Mouse (Mus musculus): ENCODE measurements at regions not wholly inside any gene's neighbourhood (a gene's known extent, or its start where the extent isn't known, plus 50 kb on each side); places are given as distances from the start of the nearest gene placed in this dataset.
A peak's percentile ranks its signal among the peaks of the same experiment; 100 is the strongest.

GRCm38 (mm10) chr9:52289069-52289468 lies 120.7 kb upstream of the Zc3h12c start:
- 65% methylated on average over 4 of the region's 4 CpGs for WGBS
- Histone ChIP-seq H3K4me2 (ENCODE audit: low read depth, low read length) (no peak overlapping the region), H3K4me1 (replicated peaks; ENCODE audit: control insufficient read depth, insufficient read depth, low read length) (peaks cover 6% of the 10 kb centered on the region; the same call in 1 of the 2 replicates), H3K4me3 (ENCODE audit: low read length) (no peak overlapping the region), H3K9me3 (ENCODE audit: control insufficient read depth, low read length) (no peaks in the 10 kb centered on the region), H3K9ac (ENCODE audit: low read length) (no peak overlapping the region), H3K27me3 (ENCODE audit: control insufficient read depth, insufficient read depth, low read depth, low read length) (no peaks in the 10 kb centered on the region; the same call in 1 of the 2 replicates), H3K36me3 (ENCODE audit: control insufficient read depth, insufficient read depth, low read length) (no peaks in the 10 kb centered on the region), H3K27ac (ENCODE audit: low read length) (no peak overlapping the region)
- ATAC-seq (ENCODE audit: low read depth) = no peak

- Histone ChIP-seq H3K4me3 (ENCODE audit: low read length) (no peak overlapping the region), H3K4me1 (replicated peaks; ENCODE audit: control insufficient read depth, insufficient read depth, low read length) (peaks cover 6% of the 10 kb centered on the region; the same call in 1 of the 2 replicates), H3K9ac (ENCODE audit: low read length) (no peak overlapping the region), H3K36me3 (ENCODE audit: control insufficient read depth, insufficient read depth, low read length) (no peaks in the 10 kb centered on the region), H3K9me3 (ENCODE audit: control insufficient read depth, low read length) (no peaks in the 10 kb centered on the region), H3K27ac (ENCODE audit: low read length) (no peak overlapping the region), H3K4me2 (ENCODE audit: low read depth, low read length) (peak overlapping the region; percentile 72; the same call in 1 of the 2 replicates), H3K27me3 (ENCODE audit: control insufficient read depth, insufficient read depth, low read depth, low read length) (no peaks in the 10 kb centered on the region; the same call in 1 of the 2 replicates)
- ATAC-seq (ENCODE audit: low read depth) = no peak
- 61% methylated on average over 7 of the region's 7 CpGs for WGBS
Observed at GRCm38 (mm10) chr9:52287761-52288275, 119.4 kb upstream of the Zc3h12c start.

DNA sequence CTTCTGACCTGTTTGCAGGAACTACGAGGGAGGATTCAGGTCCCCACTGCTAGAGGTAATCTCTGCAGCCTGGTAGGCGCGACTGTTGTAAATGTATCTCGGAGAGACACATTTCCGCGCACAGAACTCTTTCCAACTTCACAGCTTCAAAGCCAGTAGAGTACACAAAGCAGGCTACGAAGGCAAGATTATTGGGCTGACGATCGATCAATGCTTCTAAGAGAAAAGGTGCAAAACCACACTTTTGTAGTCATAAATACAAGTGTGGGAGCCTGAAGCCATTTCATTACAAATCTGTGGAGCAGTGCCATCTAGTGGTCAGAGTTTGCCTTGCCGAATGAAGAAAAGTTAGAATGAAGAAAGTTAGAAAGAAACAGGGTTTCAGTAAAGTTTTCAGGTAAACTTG lies 118.9 kb upstream of the Zc3h12c start:
- ATAC-seq (ENCODE audit: low read depth) = peak; percentile 38; the same call in 1 of the 2 replicates
- peak overlapping the region; percentile 64 for H3K9ac ChIP-seq (ENCODE audit: low read length)
- WGBS = 6% methylated on average over 10 of the region's 10 CpGs
- no peaks in the 10 kb centered on the region for H3K9me3 ChIP-seq (ENCODE audit: control insufficient read depth, low read length)
- peak overlapping the region; percentile 45 for H3K4me3 ChIP-seq (ENCODE audit: low read length)
- peaks cover 6% of the 10 kb centered on the region; the same call in 1 of the 2 replicates for H3K4me1 ChIP-seq (replicated peaks; ENCODE audit: control insufficient read depth, insufficient read depth, low read length)
- peak overlapping the region; percentile 72 for H3K4me2 ChIP-seq (ENCODE audit: low read depth, low read length)
- H3K36me3 ChIP-seq (ENCODE audit: control insufficient read depth, insufficient read depth, low read length) = no peaks in the 10 kb centered on the region
- H3K27ac ChIP-seq (ENCODE audit: low read length) = no peak overlapping the region
- H3K27me3 ChIP-seq (ENCODE audit: control insufficient read depth, insufficient read depth, low read depth, low read length) = no peaks in the 10 kb centered on the region; the same call in 1 of the 2 replicates

DNA sequence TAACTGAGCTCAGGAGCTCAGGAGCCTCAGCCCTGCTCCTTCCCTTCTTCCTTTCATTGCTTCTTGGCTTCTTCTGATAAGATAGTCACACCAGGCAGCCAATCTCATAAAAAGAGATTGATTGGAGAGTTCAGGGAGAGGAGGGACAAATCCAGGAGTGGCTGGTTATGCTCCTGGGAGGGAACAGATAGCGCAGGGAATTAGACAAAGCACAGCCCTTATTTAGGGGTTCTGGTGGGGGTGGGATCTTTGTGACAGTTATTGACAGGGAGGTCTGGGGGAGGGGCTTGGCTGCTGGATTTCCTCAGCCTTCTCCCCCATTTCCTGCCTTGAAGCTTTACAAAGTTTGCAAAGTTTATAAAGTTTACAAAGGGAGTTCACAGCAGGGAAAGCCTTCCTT lies 117.7 kb upstream of the Zc3h12c start:
- H3K36me3 ChIP-seq (ENCODE audit: control insufficient read depth, insufficient read depth, low read length) = no peaks in the 10 kb centered on the region
- H3K4me3 ChIP-seq (ENCODE audit: low read length) = no peak overlapping the region
- H3K9me3 ChIP-seq (ENCODE audit: control insufficient read depth, low read length) = no peaks in the 10 kb centered on the region
- H3K4me1 ChIP-seq (replicated peaks; ENCODE audit: control insufficient read depth, insufficient read depth, low read length) = peaks cover 6% of the 10 kb centered on the region; the same call in 1 of the 2 replicates
- H3K27me3 ChIP-seq (ENCODE audit: control insufficient read depth, insufficient read depth, low read depth, low read length) = no peaks in the 10 kb centered on the region; the same call in 1 of the 2 replicates
- H3K9ac ChIP-seq (ENCODE audit: low read length) = no peak overlapping the region
- 29% methylated on average over 1 of the region's 1 CpGs for WGBS
- no peak overlapping the region for H3K4me2 ChIP-seq (ENCODE audit: low read depth, low read length)
- no peak for ATAC-seq (ENCODE audit: low read depth)
- H3K27ac ChIP-seq (ENCODE audit: low read length) = no peak overlapping the region

DNA sequence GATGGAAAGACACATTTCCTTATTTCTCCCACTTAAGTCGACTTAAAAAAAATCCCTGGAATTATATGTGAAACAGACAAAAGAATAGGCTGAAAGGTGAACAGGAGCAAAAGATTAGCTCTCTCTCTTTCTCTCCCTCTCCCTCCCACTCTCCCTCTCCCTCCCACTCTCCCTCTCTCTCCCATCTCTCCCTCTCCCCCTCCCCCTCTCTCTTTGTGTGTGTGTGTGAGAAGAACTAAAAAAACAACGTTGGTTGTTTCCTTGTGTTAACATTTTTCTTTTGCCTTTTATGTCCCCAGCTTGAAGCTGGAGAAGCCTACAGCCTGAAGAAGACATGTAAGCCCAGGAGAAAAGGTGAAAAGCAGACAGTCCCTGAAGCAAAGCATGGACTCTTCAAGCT lies 115.2 kb upstream of the Zc3h12c start:
- H3K27me3 ChIP-seq (ENCODE audit: control insufficient read depth, insufficient read depth, low read depth, low read length) = no peaks in the 10 kb centered on the region
- no peak overlapping the region for H3K4me3 ChIP-seq (ENCODE audit: low read length)
- 19% methylated on average over 2 of the region's 2 CpGs for WGBS
- ATAC-seq (ENCODE audit: low read depth) = no peak
- H3K9me3 ChIP-seq (ENCODE audit: control insufficient read depth, low read length) = no peaks in the 10 kb centered on the region
- H3K9ac ChIP-seq (ENCODE audit: low read length) = no peak overlapping the region
- no peak overlapping the region for H3K27ac ChIP-seq (ENCODE audit: low read length)
- H3K36me3 ChIP-seq (ENCODE audit: control insufficient read depth, insufficient read depth, low read length) = no peaks in the 10 kb centered on the region
- no peak overlapping the region for H3K4me2 ChIP-seq (ENCODE audit: low read depth, low read length)
- H3K4me1 ChIP-seq (replicated peaks; ENCODE audit: control insufficient read depth, insufficient read depth, low read length) = peaks cover 6% of the 10 kb centered on the region; the same call in 1 of the 2 replicates

- Histone ChIP-seq H3K4me3 (ENCODE audit: low read length) (no peak overlapping the region), H3K9me3 (ENCODE audit: control insufficient read depth, low read length) (no peaks in the 10 kb centered on the region), H3K36me3 (ENCODE audit: control insufficient read depth, insufficient read depth, low read length) (no peaks in the 10 kb centered on the region), H3K27ac (ENCODE audit: low read length) (peak overlapping the region; percentile 39), H3K27me3 (ENCODE audit: control insufficient read depth, insufficient read depth, low read depth, low read length) (no peaks in the 10 kb centered on the region), H3K9ac (ENCODE audit: low read length) (no peak overlapping the region), H3K4me2 (ENCODE audit: low read depth, low read length) (peak overlapping the region; percentile 16; the same call in 1 of the 2 replicates), H3K4me1 (replicated peaks; ENCODE audit: control insufficient read depth, insufficient read depth, low read length) (peaks cover 2% of the 10 kb centered on the region; the same call in 1 of the 2 replicates)
- 42% methylated on average over 5 of the region's 5 CpGs for WGBS
- no peak for ATAC-seq (ENCODE audit: low read depth)
Observed at GRCm38 (mm10) chr9:52280995-52281394, 112.6 kb upstream of the Zc3h12c start.

DNA sequence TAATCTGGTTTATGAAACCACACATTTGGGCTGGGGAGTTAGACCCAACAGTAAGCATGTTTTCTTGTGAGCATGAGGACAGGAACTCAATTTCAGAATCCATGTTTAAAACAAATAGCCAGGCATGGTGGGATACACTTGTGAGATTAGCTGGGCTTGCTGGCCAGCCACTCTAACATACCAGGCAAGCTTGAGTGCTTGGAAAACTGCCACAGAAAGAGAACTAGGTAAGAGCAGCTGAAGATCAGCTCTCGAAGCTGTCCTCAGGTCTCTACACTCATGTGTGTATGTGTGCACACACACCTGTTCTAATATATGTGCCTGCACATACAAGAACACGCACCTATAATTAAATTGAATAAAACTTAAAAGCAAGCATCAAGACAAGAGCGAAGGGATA lies 112.2 kb upstream of the Zc3h12c start:
- H3K4me2 ChIP-seq (ENCODE audit: low read depth, low read length) = peak overlapping the region; percentile 16; the same call in 1 of the 2 replicates
- H3K9me3 ChIP-seq (ENCODE audit: control insufficient read depth, low read length) = no peaks in the 10 kb centered on the region
- 55% methylated on average over 3 of the region's 3 CpGs for WGBS
- H3K4me3 ChIP-seq (ENCODE audit: low read length) = no peak overlapping the region
- H3K27me3 ChIP-seq (ENCODE audit: control insufficient read depth, insufficient read depth, low read depth, low read length) = no peaks in the 10 kb centered on the region
- peak; percentile 66; the same call in 1 of the 2 replicates for ATAC-seq (ENCODE audit: low read depth)
- no peaks in the 10 kb centered on the region for H3K36me3 ChIP-seq (ENCODE audit: control insufficient read depth, insufficient read depth, low read length)
- no peak overlapping the region for H3K9ac ChIP-seq (ENCODE audit: low read length)
- peak overlapping the region; percentile 39 for H3K27ac ChIP-seq (ENCODE audit: low read length)
- no peaks in the 10 kb centered on the region for H3K4me1 ChIP-seq (replicated peaks; ENCODE audit: control insufficient read depth, insufficient read depth, low read length)

GRCm38 (mm10) chr9:52278701-52279023 lies 110.3 kb upstream of the Zc3h12c start:
- Histone ChIP-seq H3K27ac (ENCODE audit: low read length) (no peak overlapping the region), H3K4me2 (ENCODE audit: low read depth, low read length) (no peak overlapping the region), H3K36me3 (ENCODE audit: control insufficient read depth, insufficient read depth, low read length) (no peaks in the 10 kb centered on the region), H3K9ac (ENCODE audit: low read length) (no peak overlapping the region), H3K27me3 (ENCODE audit: control insufficient read depth, insufficient read depth, low read depth, low read length) (no peaks in the 10 kb centered on the region), H3K9me3 (ENCODE audit: control insufficient read depth, low read length) (no peaks in the 10 kb centered on the region), H3K4me3 (ENCODE audit: low read length) (no peak overlapping the region), H3K4me1 (replicated peaks; ENCODE audit: control insufficient read depth, insufficient read depth, low read length) (no peaks in the 10 kb centered on the region)
- ATAC-seq (ENCODE audit: low read depth) = no peak
- WGBS = 44% methylated on average over 3 of the region's 3 CpGs

DNA sequence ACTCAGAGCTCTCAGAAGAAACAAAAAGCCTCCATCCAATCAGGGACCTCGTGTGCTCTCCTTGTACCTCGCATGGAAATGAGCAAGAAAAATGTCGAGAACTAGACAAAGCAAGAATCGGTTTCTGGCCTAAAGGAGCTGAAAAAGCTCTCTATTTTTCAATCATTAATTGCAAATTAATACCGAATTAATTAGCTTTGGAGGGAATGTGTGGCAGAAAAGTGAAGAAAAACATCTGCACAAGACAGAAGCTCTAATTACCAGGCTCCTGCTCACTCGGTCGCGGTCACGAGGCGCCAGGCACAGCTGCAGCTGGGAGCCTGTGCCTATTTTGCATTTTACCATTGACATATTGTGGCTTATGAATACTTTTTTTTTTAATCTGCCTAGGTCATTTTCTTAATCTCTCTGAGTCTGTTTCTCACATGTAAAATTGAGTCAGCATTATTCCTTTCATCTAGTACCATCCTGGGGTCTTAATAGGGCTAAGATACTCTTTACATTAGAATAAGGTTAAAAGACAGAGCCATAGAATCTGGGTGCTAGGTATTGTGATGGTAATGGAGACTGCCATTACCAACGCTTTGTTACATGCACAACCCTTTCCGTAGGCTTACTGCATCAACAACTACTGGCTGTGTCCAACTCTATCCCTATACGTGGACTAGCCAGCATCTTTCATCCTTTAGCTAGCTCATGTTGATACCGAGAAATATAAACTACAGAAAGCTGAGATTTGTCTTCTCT lies 109.8 kb upstream of the Zc3h12c start:
- ATAC-seq (ENCODE audit: low read depth) = no peak
- 59% methylated on average over 14 of the region's 14 CpGs for WGBS
- H3K27me3 ChIP-seq (ENCODE audit: control insufficient read depth, insufficient read depth, low read depth, low read length) = no peaks in the 10 kb centered on the region

More for the DNA sequence above, 109.8 kb upstream of the Zc3h12c start:
- Histone ChIP-seq H3K4me2 (ENCODE audit: low read depth, low read length) (no peak overlapping the region), H3K27ac (ENCODE audit: low read length) (no peak overlapping the region), H3K36me3 (ENCODE audit: control insufficient read depth, insufficient read depth, low read length) (no peaks in the 10 kb centered on the region), H3K9ac (ENCODE audit: low read length) (no peak overlapping the region), H3K9me3 (ENCODE audit: control insufficient read depth, low read length) (no peaks in the 10 kb centered on the region), H3K4me1 (replicated peaks; ENCODE audit: control insufficient read depth, insufficient read depth, low read length) (no peaks in the 10 kb centered on the region), H3K4me3 (ENCODE audit: low read length) (no peak overlapping the region)
